Mouse (Mus musculus): ENCODE measurements around the gene Slc7a1. TPM values are rescaled to one million over a fixed set of nuclear protein-coding genes. Genes with fewer than 3 reads are reported as not detected.

Slc7a1 gene
- polyA plus RNA-seq, 1 experiment from 2014 or later: 43.8 TPM

GRCm38 (mm10) chr5:148398766-148399659 lies 691 bp downstream of the Slc7a1 start:
- peak overlapping the region; percentile 83 for H3K27ac ChIP-seq (ENCODE audit: low read depth)
- ATAC-seq (replicated peaks; ENCODE audit: low FRiP score, low TSS enrichment, low read depth): peak; percentile 79
- 2% methylated on average over 58 of the region's 58 CpGs for WGBS
- no peaks in the 10 kb centered on the region for H3K9me3 ChIP-seq (ENCODE audit: control insufficient read depth, low read length)
- DNase-seq (ENCODE audit: low spot score): peak; percentile 85
- peak overlapping the region; percentile 77 for H3K4me3 ChIP-seq (ENCODE audit: low read depth, low read length)
- H3K4me1 ChIP-seq (replicated peaks; ENCODE audit: control insufficient read depth, insufficient read depth, low read length): peaks cover 6% of the 10 kb centered on the region; the same call in 1 of the 2 replicates
- no peaks in the 10 kb centered on the region for H3K27me3 ChIP-seq (replicated peaks; ENCODE audit: control insufficient read depth, insufficient read depth, low read length)
- peak overlapping the region; percentile 97 for H3K4me2 ChIP-seq (ENCODE audit: low read length)
- peak overlapping the region; percentile 87 for H3K9ac ChIP-seq (ENCODE audit: low read length)
- peaks cover 2% of the 10 kb centered on the region; the same call in 1 of the 2 replicates for H3K36me3 ChIP-seq (ENCODE audit: control insufficient read depth, insufficient read depth, low read length)

DNA sequence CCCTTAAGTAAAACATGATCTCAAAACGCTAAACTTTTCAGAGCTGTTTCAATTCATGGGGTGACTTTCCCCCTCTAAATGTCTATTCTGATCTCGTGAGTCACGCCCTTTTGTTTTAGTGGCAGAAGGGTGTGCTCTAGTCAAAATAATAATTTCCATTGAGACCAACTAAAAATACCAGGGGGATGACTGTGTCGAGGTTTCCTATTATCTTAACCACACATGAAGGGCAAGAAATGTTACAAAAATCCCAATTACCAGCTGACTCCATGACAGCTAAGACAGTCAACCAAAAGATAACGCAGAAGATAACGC lies 1.3 kb downstream of the Slc7a1 start:
- H3K27me3 ChIP-seq (replicated peaks; ENCODE audit: control insufficient read depth, insufficient read depth, low read length): no peaks in the 10 kb centered on the region
- WGBS: 61% methylated on average over 6 of the region's 6 CpGs
- no peak overlapping the region for H3K27ac ChIP-seq (ENCODE audit: low read depth)
- H3K9ac ChIP-seq (ENCODE audit: low read length): peak overlapping the region; percentile 87; the same call in 1 of the 2 replicates
- no peak for ATAC-seq (replicated peaks; ENCODE audit: low FRiP score, low TSS enrichment, low read depth)
- H3K9me3 ChIP-seq (ENCODE audit: control insufficient read depth, low read length): no peaks in the 10 kb centered on the region
- peak overlapping the region; percentile 77 for H3K4me3 ChIP-seq (ENCODE audit: low read depth, low read length)
- H3K36me3 ChIP-seq (ENCODE audit: control insufficient read depth, insufficient read depth, low read length): peaks cover 2% of the 10 kb centered on the region; the same call in 1 of the 2 replicates
- DNase-seq (ENCODE audit: low spot score): no peak
- H3K4me1 ChIP-seq (replicated peaks; ENCODE audit: control insufficient read depth, insufficient read depth, low read length): peaks cover 6% of the 10 kb centered on the region; the same call in 1 of the 2 replicates
- H3K4me2 ChIP-seq (ENCODE audit: low read length): peak overlapping the region; percentile 97

DNA sequence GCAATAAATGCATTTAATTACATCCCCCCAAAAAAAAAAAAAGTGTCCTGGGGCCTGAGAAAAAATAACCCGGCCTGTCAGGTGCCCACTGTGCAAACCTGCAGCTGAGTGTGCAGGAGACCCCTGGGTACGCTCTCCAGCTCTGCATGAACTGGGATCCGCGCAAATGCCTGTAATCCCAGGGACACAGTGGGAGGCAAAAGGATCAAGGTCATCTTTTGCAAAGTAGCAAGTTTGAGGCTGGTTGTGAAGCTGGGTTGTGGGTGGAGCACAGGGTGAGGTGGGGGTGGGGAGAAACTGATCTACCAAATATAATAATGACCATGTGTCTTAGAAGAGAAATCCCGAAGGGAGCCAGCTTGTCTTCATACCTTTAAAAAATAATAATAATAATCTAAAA lies 1.8 kb downstream of the Slc7a1 start:
- H3K9ac ChIP-seq (ENCODE audit: low read length): no peak overlapping the region
- H3K4me1 ChIP-seq (replicated peaks; ENCODE audit: control insufficient read depth, insufficient read depth, low read length): peaks cover 6% of the 10 kb centered on the region; the same call in 1 of the 2 replicates
- no peak for DNase-seq (ENCODE audit: low spot score)
- ATAC-seq (replicated peaks; ENCODE audit: low FRiP score, low TSS enrichment, low read depth): no peak
- WGBS: 67% methylated on average over 5 of the region's 5 CpGs
- H3K27ac ChIP-seq (ENCODE audit: low read depth): no peak overlapping the region
- no peaks in the 10 kb centered on the region for H3K27me3 ChIP-seq (replicated peaks; ENCODE audit: control insufficient read depth, insufficient read depth, low read length)
- peak overlapping the region; percentile 97; the same call in 1 of the 2 replicates for H3K4me2 ChIP-seq (ENCODE audit: low read length)
- peaks cover 2% of the 10 kb centered on the region; the same call in 1 of the 2 replicates for H3K36me3 ChIP-seq (ENCODE audit: control insufficient read depth, insufficient read depth, low read length)
- no peaks in the 10 kb centered on the region for H3K9me3 ChIP-seq (ENCODE audit: control insufficient read depth, low read length)
- H3K4me3 ChIP-seq (ENCODE audit: low read depth, low read length): 0 out of 2 replicates have a peak overlapping the region, but pooled peaks have one; percentile 77

GRCm38 (mm10) chr5:148397418-148397817 lies 2.3 kb downstream of the Slc7a1 start:
- Histone ChIP-seq H3K9me3 (ENCODE audit: control insufficient read depth, low read length) (no peaks in the 10 kb centered on the region), H3K4me1 (replicated peaks; ENCODE audit: control insufficient read depth, insufficient read depth, low read length) (peaks cover 6% of the 10 kb centered on the region; the same call in 1 of the 2 replicates), H3K4me3 (ENCODE audit: low read depth, low read length) (no peak overlapping the region), H3K9ac (ENCODE audit: low read length) (no peak overlapping the region), H3K27ac (ENCODE audit: low read depth) (no peak overlapping the region), H3K27me3 (replicated peaks; ENCODE audit: control insufficient read depth, insufficient read depth, low read length) (no peaks in the 10 kb centered on the region), H3K36me3 (ENCODE audit: control insufficient read depth, insufficient read depth, low read length) (peaks cover 2% of the 10 kb centered on the region; the same call in 1 of the 2 replicates), H3K4me2 (ENCODE audit: low read length) (no peak overlapping the region)
- WGBS: 84% methylated on average over 4 of the region's 4 CpGs
- DNase-seq (ENCODE audit: low spot score) (no peak), ATAC-seq (replicated peaks; ENCODE audit: low FRiP score, low TSS enrichment, low read depth) (no peak)

DNA sequence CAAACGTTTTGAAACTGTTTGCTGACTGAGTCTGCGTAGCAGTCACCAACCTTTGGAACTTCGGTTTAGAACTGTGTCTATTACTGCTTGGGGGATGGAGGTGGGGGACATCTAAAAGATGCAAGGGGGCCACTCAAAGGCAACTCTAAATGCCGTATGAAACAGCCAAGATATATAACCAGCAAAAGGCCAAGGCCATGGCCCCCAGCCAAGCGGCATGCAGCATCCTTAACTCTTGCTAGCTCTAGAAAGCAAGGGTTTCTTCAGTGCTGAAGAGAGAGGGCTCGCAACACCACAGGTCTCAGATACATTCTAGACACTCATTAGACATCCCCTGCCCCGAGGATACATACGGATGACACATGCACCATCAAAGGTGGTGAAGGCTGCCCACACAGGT lies 6.4 kb downstream of the Slc7a1 start:
- 0 out of 2 replicates have a peak, but pooled peaks cover 3% of the 10 kb centered on the region for H3K4me1 ChIP-seq (replicated peaks; ENCODE audit: control insufficient read depth, insufficient read depth, low read length)
- H3K36me3 ChIP-seq (ENCODE audit: control insufficient read depth, insufficient read depth, low read length): peaks cover 2% of the 10 kb centered on the region
- no peak overlapping the region for H3K9ac ChIP-seq (ENCODE audit: low read length)
- ATAC-seq (replicated peaks; ENCODE audit: low FRiP score, low TSS enrichment, low read depth): no peak
- no peak overlapping the region for H3K4me2 ChIP-seq (ENCODE audit: low read length)
- 82% methylated on average over 8 of the region's 8 CpGs for whole genome bisulfite sequencing
- no peak for DNase-seq (ENCODE audit: low spot score)
- H3K27me3 ChIP-seq (replicated peaks; ENCODE audit: control insufficient read depth, insufficient read depth, low read length): no peaks in the 10 kb centered on the region
- no peak overlapping the region for H3K4me3 ChIP-seq (ENCODE audit: low read depth, low read length)
- no peaks in the 10 kb centered on the region for H3K9me3 ChIP-seq (ENCODE audit: control insufficient read depth, low read length)
- no peak overlapping the region for H3K27ac ChIP-seq (ENCODE audit: low read depth)

DNA sequence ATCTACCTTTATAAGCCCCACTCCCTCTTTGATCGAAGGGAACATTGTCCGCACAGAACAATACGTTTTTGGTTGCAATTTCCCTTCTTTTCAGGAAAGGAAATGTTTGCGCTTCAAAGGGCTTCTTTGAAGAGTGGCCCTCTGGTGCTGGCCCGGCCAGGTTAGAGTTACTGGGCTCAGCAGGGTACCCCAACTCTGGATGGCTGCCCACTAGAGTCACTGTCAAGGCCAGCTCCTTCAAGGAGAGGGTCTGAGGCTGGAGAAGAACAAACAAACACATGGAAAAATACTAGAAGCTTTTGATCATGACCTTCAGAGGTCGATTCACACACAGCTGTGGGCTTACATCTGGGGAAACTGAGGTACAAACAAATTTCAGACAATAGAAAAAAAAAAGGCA lies 6.9 kb downstream of the Slc7a1 start:
- H3K9ac ChIP-seq (ENCODE audit: low read length): no peak overlapping the region
- no peaks in the 10 kb centered on the region for H3K27me3 ChIP-seq (replicated peaks; ENCODE audit: control insufficient read depth, insufficient read depth, low read length)
- no peaks in the 10 kb centered on the region for H3K9me3 ChIP-seq (ENCODE audit: control insufficient read depth, low read length)
- H3K4me3 ChIP-seq (ENCODE audit: low read depth, low read length): no peak overlapping the region
- no peaks in the 10 kb centered on the region for H3K4me1 ChIP-seq (replicated peaks; ENCODE audit: control insufficient read depth, insufficient read depth, low read length)
- H3K36me3 ChIP-seq (ENCODE audit: control insufficient read depth, insufficient read depth, low read length): peaks cover 2% of the 10 kb centered on the region
- no peak overlapping the region for H3K4me2 ChIP-seq (ENCODE audit: low read length)
- ATAC-seq (replicated peaks; ENCODE audit: low FRiP score, low TSS enrichment, low read depth): no peak
- H3K27ac ChIP-seq (ENCODE audit: low read depth): no peak overlapping the region
- 85% methylated on average over 6 of the region's 6 CpGs for WGBS
- no peak for DNase-seq (ENCODE audit: low spot score)

DNA sequence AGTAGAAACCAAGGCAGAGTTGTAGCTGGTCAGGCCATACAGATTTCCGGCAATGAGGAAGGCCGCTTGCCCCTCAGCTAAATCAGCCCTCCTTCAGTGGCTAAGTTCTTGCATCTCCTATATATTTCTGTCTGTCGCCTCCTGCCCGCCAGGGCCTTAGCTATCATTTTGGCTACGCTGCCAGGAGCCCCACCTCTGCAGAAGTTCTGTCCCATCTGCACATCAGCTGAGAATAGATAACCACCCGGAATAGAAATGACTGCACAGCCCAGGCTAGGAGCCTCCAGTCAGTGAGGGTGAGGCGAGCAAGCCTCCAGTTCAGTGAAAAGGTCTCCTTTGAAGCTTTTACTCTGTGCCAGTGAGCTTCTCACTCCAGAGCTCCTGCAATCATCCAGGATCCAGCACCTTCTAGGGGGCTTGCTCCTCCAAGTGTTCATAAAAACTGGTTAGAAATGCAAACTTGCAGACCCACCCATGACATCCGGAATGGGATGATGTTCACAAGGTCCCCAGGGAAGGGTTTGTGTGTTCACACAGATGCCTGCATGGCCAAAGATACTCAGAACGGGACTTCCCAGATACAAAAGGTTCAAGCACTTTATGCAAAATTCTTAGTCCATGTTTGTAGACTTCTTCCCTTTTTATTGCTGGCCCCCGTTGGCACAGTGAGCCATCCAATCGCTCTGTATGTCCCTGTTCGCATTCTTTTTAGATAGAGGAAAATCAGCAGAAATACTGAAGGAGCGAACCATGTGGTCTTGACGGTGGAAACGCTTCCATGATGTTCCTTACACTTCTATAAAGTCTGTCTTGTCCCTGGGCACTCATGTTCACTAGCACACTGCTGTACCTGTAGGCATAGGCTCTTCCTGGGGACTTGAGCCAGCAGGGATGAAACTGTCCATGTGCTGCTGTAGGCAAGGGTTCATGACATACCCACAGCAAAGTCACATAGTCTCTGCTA lies 10.4 kb downstream of the Slc7a1 start:
- no peak overlapping the region for H3K4me3 ChIP-seq (ENCODE audit: low read depth, low read length)

GRCm38 (mm10) chr5:148388251-148389006 lies 11.3 kb downstream of the Slc7a1 start:
- no peaks in the 10 kb centered on the region for H3K27me3 ChIP-seq (replicated peaks; ENCODE audit: control insufficient read depth, insufficient read depth, low read length)
- H3K27ac ChIP-seq (ENCODE audit: low read depth): no peak overlapping the region
- H3K4me1 ChIP-seq (replicated peaks; ENCODE audit: control insufficient read depth, insufficient read depth, low read length): peaks cover 4% of the 10 kb centered on the region; the same call in 1 of the 2 replicates
- no peak for DNase-seq (ENCODE audit: low spot score)
- no peak overlapping the region for H3K4me2 ChIP-seq (ENCODE audit: low read length)
- H3K36me3 ChIP-seq (ENCODE audit: control insufficient read depth, insufficient read depth, low read length): no peaks in the 10 kb centered on the region; the same call in 1 of the 2 replicates
- WGBS: 83% methylated on average over 18 of the region's 18 CpGs
- no peak overlapping the region for H3K9ac ChIP-seq (ENCODE audit: low read length)
- ATAC-seq (replicated peaks; ENCODE audit: low FRiP score, low TSS enrichment, low read depth): no peak
- H3K4me3 ChIP-seq (ENCODE audit: low read depth, low read length): no peak overlapping the region
- H3K9me3 ChIP-seq (ENCODE audit: control insufficient read depth, low read length): no peaks in the 10 kb centered on the region

More for the DNA sequence above, 10.4 kb downstream of the Slc7a1 start:
- ATAC-seq (replicated peaks; ENCODE audit: low FRiP score, low TSS enrichment, low read depth) (no peak), DNase-seq (ENCODE audit: low spot score) (no peak)
- Histone ChIP-seq H3K36me3 (ENCODE audit: control insufficient read depth, insufficient read depth, low read length) (no peaks in the 10 kb centered on the region; the same call in 1 of the 2 replicates), H3K9me3 (ENCODE audit: control insufficient read depth, low read length) (no peaks in the 10 kb centered on the region), H3K4me1 (replicated peaks; ENCODE audit: control insufficient read depth, insufficient read depth, low read length) (no peaks in the 10 kb centered on the region), H3K27ac (ENCODE audit: low read depth) (no peak overlapping the region), H3K27me3 (replicated peaks; ENCODE audit: control insufficient read depth, insufficient read depth, low read length) (no peaks in the 10 kb centered on the region), H3K9ac (ENCODE audit: low read length) (no peak overlapping the region), H3K4me2 (ENCODE audit: low read length) (no peak overlapping the region)
- 90% methylated on average over 15 of the region's 15 CpGs for WGBS

Measured in intestine, embryonic 14.5 days (tissue).